Mouse (Mus musculus) intestine, embryonic 14.5 days (tissue): Measurements from ENCODE around the gene Uggt1. TPM values are rescaled to one million over a fixed set of nuclear protein-coding genes. Genes with fewer than 3 reads are reported as not detected.

Source experiments
- ATAC-seq: fragments of 200-750 bp; cut with Nextera tagmentation; replicated peaks from 2 replicates; pipeline ENCODE4 v1.8.0; 2017; ENCODE audit warnings: low read depth, moderate number of reproducible peaks, moderate TSS enrichment, moderate library complexity; ENCODE audit not compliant: low FRiP score, low TSS enrichment
- DNase-seq: peaks from one replicate; pipeline ENCODE4 v3.0.0-alpha.2; 2018; ENCODE audit warnings: low spot score
- H3K27ac ChIP-seq: fragments of 300-500 bp; sonication (generic); 2 replicates; pipeline ENCODE4 v1.5.1; 2014; ENCODE audit warnings: low read depth, mild to moderate bottlenecking, control low read depth
- H3K27me3 ChIP-seq: fragments of 300-500 bp; sonication (generic); replicated peaks from 2 replicates; pipeline ENCODE4 v1.6.1; 2014; ENCODE audit warnings: low read length, control low read depth; ENCODE audit not compliant: control insufficient read depth, insufficient read depth
- H3K36me3 ChIP-seq: fragments of 300-500 bp; sonication (generic); 2 replicates; pipeline ENCODE4 v1.6.1; 2014; ENCODE audit warnings: low read length, control low read depth; ENCODE audit not compliant: control insufficient read depth, insufficient read depth
- H3K4me1 ChIP-seq: fragments of 300-500 bp; sonication (generic); replicated peaks from 2 replicates; pipeline ENCODE4 v1.6.1; 2014; ENCODE audit warnings: low read length, control low read depth, mixed read lengths; ENCODE audit not compliant: control insufficient read depth, insufficient read depth
- H3K4me2 ChIP-seq: fragments of 300-500 bp; sonication (generic); 2 replicates; pipeline ENCODE4 v1.6.1; 2014; ENCODE audit warnings: low read length
- H3K4me3 ChIP-seq: fragments of 300-500 bp; sonication (generic); 2 replicates; pipeline ENCODE4 v1.5.1; 2014; ENCODE audit warnings: low read depth, low read length, control low read depth, mixed read lengths
- H3K9ac ChIP-seq: fragments of 300-500 bp; sonication (generic); 2 replicates; pipeline ENCODE4 v1.6.1; 2014; ENCODE audit warnings: mild to moderate bottlenecking, low read length
- H3K9me3 ChIP-seq: fragments of 300-500 bp; sonication (generic); 2 replicates; pipeline ENCODE4 v1.6.1; 2016; ENCODE audit warnings: low read length, control low read depth; ENCODE audit not compliant: control insufficient read depth
- WGBS: fragments of 180-500 bp; shearing (Covaris S2); extraction: QIAGEN DNeasy Blood & Tissue Kit; methylation state at CpG from one replicate; pipeline ENCODE4 v1.1.7; 2014; 5-methylcytosine and 5-hydroxymethylcytosine counted together
- polyA plus RNA-seq: library from polyadenylated mRNA; unstranded; fragments of >200 nt; fragmentation: Nextera tagmentation; extraction: Ambion mirVana; gene quantifications from 2 replicates; pipeline ENCODE4 v1.2.1, GENCODE M21; 2014

Gene Uggt1
- polyA plus RNA-seq, 1 experiment from 2014 or later, result 71.5 TPM

DNA sequence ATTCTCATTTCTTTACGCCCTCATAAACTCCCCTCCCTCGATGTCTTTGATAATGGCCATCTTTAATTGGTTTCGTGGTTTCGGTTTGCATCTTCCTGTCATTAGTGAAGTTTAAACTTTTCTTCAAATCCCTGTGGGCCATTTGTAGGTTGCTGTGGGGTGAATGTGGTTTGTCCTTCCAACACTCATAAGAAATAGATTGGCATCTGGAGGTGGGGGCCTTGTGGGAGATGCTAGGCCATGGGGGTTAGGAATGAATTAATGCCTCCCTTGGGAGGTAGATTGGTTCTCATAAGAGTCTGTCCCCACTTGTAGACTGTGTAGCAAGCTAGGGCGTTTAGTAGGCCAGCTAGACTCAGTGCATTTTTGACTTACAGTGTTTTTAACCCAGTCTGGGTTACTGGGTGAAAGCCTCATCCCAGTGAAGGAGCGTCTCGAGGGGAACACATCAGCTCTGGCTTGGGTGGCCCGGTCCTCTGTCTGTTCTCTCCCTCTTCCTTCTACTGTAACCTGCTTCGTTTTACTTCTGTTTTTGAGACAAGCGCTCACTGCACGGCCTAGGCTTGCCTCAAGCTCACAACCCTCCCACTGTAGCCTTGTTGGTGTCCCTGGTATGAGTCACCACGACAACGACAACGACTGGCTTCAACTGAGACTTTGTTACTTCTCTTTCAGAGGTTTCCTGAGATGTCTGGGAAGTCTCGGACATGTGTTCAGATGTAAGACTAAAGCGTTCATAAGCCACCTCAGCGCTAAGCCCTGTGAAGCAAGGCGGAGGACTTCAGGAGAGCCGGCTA, 17.4 kb upstream of the Uggt1 start:
- Histone ChIP-seq H3K9ac (no peak overlapping the region), H3K9me3 (0 out of 2 replicates have a peak, but pooled peaks cover 3% of the 10 kb centered on the region), H3K36me3 (no peaks in the 10 kb centered on the region), H3K4me1 (no peaks in the 10 kb centered on the region), H3K27me3 (no peaks in the 10 kb centered on the region), H3K4me3 (no peak overlapping the region), H3K4me2 (no peak overlapping the region), H3K27ac (no peak overlapping the region)
- 83% methylated on average over 19 of the region's 19 CpGs for WGBS
- DNase-seq, result no peak
- ATAC-seq, result no peak

DNA sequence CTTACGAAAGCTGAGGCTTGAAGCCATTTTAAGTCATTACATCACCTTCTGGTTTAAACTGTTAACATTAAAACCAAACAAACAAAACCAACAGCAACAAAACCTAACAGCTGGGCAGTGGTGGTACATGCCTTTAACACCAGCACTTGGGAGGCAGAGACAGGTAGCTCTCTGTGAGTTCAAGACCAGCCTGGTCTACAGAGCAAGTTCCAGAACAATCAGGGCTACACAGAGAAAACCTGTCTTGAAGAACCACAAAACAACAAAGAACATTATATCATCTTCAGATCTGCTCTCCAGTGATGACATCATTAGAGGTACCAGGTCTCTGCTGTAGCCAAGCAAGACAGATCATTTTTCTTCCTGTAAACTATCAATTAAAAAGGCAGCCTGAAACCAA, 15.9 kb upstream of the Uggt1 start:
- WGBS, result 93% methylated on average over 1 of the region's 1 CpGs
- Histone ChIP-seq H3K27ac (no peak overlapping the region), H3K4me1 (no peaks in the 10 kb centered on the region), H3K4me2 (no peak overlapping the region), H3K9ac (no peak overlapping the region), H3K4me3 (no peak overlapping the region), H3K36me3 (no peaks in the 10 kb centered on the region), H3K27me3 (no peaks in the 10 kb centered on the region), H3K9me3 (peaks cover 7% of the 10 kb centered on the region; the same call in 1 of the 2 replicates)
- DNase-seq (no peak), ATAC-seq (no peak)

DNA sequence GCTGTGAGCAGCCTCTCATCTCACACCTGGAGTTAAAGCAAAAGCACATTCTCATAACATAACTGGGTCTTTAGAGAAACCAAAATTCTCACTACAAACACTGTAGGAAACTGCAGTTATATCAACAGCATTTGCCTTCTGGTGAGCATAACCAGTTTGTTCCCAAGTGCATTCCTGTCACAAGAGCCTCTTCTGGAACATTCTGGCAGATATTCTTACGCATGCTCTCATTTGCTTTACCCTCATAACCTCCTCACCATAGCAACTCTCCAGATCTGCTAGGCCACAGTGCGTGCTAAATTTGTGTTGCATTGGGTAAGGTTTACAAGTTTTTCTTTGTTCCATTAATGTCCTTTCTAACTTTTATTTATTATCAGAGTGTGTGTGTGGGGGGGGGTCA, 14.8 kb upstream of the Uggt1 start:
- DNase-seq (no peak), ATAC-seq (no peak)
- H3K36me3 ChIP-seq, result no peaks in the 10 kb centered on the region
- H3K27ac ChIP-seq, result no peak overlapping the region
- no peaks in the 10 kb centered on the region for H3K27me3 ChIP-seq
- H3K9me3 ChIP-seq, result peaks cover 7% of the 10 kb centered on the region; the same call in 1 of the 2 replicates
- no peak overlapping the region for H3K4me3 ChIP-seq
- 99% methylated on average over 2 of the region's 2 CpGs for WGBS
- H3K4me2 ChIP-seq, result no peak overlapping the region
- H3K9ac ChIP-seq, result no peak overlapping the region
- H3K4me1 ChIP-seq, result no peaks in the 10 kb centered on the region

DNA sequence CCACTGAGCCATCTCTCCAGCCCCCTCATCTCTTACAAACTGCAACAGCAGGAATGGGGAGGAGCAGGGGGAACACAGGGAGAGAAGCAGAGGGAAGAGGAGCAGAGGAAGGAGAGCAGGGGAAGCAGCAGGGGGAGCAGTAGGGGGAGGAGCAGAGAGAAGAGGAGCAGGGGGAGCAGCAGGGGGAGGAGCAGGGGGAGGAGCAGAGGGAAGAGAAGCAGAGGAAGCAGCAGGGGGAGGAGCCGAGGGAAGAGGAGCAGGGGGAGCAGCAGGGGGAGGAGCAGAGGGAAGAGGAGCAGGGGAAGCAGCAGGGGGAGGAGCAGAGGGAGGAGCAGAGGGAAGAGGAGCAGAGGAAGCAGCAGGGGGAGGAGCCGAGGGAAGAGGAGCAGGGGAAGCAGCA, 14.1 kb upstream of the Uggt1 start:
- WGBS, result 81% methylated on average over 2 of the region's 2 CpGs
- DNase-seq, result no peak
- no peak overlapping the region for H3K4me2 ChIP-seq

DNA sequence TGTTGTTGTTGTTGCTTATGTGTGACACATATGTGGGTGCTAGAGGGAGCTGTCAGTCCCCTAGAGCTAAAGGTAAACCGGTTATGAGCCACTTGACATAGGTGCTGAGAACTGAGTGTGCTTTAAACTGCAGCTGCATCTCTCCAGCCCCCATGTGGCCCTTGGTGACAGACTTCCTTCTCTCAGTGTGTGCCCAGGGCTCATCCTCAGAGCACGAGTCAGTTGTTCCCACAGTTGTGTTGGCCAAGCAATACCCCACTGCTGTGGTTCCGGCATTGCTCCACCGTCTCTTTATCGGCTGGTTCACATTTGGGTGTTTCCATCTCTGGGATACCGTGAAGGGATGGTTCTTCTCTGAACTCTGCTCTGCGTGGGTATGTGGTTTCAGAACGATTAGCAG, 12.8 kb upstream of the Uggt1 start:
- Histone ChIP-seq H3K4me2 (no peak overlapping the region), H3K36me3 (no peaks in the 10 kb centered on the region), H3K4me1 (no peaks in the 10 kb centered on the region), H3K4me3 (no peak overlapping the region), H3K27me3 (no peaks in the 10 kb centered on the region), H3K9me3 (peaks cover 7% of the 10 kb centered on the region; the same call in 1 of the 2 replicates), H3K27ac (no peak overlapping the region), H3K9ac (no peak overlapping the region)
- no peak for ATAC-seq
- 85% methylated on average over 8 of the region's 8 CpGs for WGBS
- no peak for DNase-seq

More for the DNA sequence above, 14.1 kb upstream of the Uggt1 start:
- no peak overlapping the region for H3K4me3 ChIP-seq
- no peaks in the 10 kb centered on the region for H3K4me1 ChIP-seq
- no peak for ATAC-seq
- H3K9ac ChIP-seq, result no peak overlapping the region
- no peaks in the 10 kb centered on the region for H3K36me3 ChIP-seq
- H3K9me3 ChIP-seq, result peaks cover 7% of the 10 kb centered on the region; the same call in 1 of the 2 replicates
- no peaks in the 10 kb centered on the region for H3K27me3 ChIP-seq
- no peak overlapping the region for H3K27ac ChIP-seq

DNA sequence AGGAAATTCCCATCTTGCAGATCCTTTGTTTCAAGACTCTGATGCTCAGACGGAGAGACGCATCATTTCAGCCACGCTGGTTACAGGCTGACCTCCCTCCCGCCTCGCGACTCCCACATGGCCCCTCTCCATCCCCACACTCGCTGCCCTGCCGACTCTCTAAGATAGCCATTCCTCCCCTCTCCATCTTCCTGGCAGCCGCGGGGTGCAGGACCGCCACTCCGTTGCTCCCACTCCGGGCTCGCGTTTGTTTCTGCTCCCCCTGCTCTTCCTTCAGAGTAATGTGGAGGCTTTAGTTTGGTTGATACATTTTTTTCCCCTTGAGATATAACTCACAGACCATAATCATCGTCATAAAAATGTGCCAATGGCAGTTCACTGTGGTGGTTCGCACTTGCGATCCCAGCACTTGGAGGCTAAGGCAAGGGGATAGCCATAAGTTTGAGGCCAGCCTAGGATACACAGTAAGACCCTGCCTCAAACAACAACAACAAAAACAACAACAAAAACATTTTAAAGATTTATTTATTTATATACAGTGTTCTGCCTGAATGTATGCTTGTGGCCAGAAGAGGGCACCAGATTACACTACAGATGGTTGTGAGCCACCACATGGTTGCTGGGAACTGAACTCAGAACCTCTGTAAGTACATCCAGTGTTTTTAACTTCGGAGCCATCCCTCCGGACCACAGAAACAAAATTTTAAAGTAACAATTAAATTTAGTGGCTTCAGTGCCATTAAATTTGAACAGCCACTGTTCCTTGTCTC, 11.5 kb upstream of the Uggt1 start:
- DNase-seq (no peak), ATAC-seq (no peak)
- WGBS, result 34% methylated on average over 20 of the region's 20 CpGs

DNA sequence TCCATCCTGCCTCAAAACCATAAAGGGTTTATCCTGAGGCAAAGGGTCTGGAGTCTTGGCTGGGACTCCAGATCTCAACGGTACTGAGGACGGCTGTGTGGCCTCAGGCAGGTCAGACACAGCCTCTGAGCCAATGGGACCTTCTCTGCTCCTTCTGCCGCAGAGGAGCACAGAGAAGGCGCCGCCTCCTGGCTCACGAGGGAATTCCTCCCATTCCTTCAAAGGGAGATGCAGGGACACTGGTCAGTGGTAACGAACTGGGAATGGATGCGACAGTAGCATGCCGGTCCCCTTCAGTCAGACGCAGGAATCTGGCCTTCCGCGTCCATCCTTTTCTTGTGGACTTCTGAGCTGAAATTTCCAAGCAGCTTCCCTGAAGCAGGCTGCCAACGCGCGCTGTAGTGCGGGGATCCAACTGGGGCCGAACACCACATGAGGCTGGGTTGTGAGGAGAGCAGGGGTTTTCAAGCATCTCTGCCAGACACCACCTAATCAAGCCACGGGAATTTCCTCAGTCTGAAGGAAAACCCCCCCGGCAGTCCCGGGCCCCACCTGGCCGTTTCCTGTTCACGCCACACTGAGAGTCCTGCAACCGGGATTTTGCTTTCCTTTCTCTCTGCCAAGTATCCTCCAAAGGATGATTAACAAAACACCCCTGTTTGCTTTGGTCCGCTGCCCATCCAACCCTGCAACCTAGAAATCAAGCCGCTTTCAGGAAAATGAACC, 10.3 kb upstream of the Uggt1 start:
- no peak for DNase-seq
- ATAC-seq, result no peak; the same call in 1 of the 2 replicates
- Histone ChIP-seq H3K4me1 (peaks cover 4% of the 10 kb centered on the region; the same call in 1 of the 2 replicates), H3K9me3 (peaks cover 7% of the 10 kb centered on the region; the same call in 1 of the 2 replicates), H3K36me3 (no peaks in the 10 kb centered on the region), H3K27me3 (no peaks in the 10 kb centered on the region), H3K9ac (no peak overlapping the region), H3K4me3 (no peak overlapping the region), H3K4me2 (peak overlapping the region; percentile 37), H3K27ac (no peak overlapping the region)
- 14% methylated on average over 25 of the region's 25 CpGs for WGBS

More for the DNA sequence above, 11.5 kb upstream of the Uggt1 start:
- Histone ChIP-seq H3K9ac (no peak overlapping the region), H3K36me3 (no peaks in the 10 kb centered on the region), H3K4me2 (no peak overlapping the region), H3K9me3 (peaks cover 7% of the 10 kb centered on the region; the same call in 1 of the 2 replicates), H3K27me3 (no peaks in the 10 kb centered on the region), H3K4me1 (peaks cover 4% of the 10 kb centered on the region; the same call in 1 of the 2 replicates), H3K4me3 (no peak overlapping the region), H3K27ac (no peak overlapping the region)

DNA sequence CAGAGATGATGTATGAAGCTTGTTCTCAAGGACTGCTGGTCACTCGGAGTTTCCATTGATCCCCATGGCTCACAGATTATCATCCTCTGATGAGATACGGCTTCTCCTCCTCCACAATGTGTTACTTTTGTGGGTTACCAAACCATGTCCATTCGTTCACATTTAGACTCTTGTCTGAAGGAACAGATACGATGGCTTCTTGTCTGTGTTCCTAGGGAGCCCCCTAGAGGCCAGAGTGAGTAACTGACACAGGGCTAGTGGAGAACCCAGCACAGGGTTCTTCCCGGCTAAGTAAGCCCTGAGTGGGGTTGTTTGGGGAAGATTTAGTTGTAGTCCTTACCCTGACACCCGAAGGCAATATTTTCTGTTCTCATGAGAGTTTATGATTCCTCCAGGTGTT, 8.3 kb upstream of the Uggt1 start:
- Histone ChIP-seq H3K4me1 (peaks cover 4% of the 10 kb centered on the region; the same call in 1 of the 2 replicates), H3K4me3 (no peak overlapping the region), H3K4me2 (no peak overlapping the region), H3K9ac (no peak overlapping the region), H3K27ac (no peak overlapping the region), H3K9me3 (peaks cover 4% of the 10 kb centered on the region; the same call in 1 of the 2 replicates), H3K27me3 (no peaks in the 10 kb centered on the region), H3K36me3 (no peaks in the 10 kb centered on the region)
- DNase-seq (peak; percentile 70), ATAC-seq (no peak; the same call in 1 of the 2 replicates)
- 8% methylated on average over 6 of the region's 6 CpGs for WGBS
